Mouse (Mus musculus): ENCODE data around the gene Kif5a. TPM values are rescaled to one million over a fixed set of nuclear protein-coding genes. Genes with fewer than 3 reads are reported as not detected.

Gene Kif5a
- polyA plus RNA-seq (2012; rRNA removed) = 162 and 165 TPM in 2 replicates

GRCm38 (mm10) chr10:127262548-127263398, at the start of gene Kif5a:
Gene Kif5a (minus strand): TSS chr10:127263348.

GRCm38 (mm10) chr10:127311476-127312355, 48.6 kb upstream of the Kif5a start, which contains the start of gene Mars:
Gene Mars (minus strand): TSS chr10:127311786.

DNA sequence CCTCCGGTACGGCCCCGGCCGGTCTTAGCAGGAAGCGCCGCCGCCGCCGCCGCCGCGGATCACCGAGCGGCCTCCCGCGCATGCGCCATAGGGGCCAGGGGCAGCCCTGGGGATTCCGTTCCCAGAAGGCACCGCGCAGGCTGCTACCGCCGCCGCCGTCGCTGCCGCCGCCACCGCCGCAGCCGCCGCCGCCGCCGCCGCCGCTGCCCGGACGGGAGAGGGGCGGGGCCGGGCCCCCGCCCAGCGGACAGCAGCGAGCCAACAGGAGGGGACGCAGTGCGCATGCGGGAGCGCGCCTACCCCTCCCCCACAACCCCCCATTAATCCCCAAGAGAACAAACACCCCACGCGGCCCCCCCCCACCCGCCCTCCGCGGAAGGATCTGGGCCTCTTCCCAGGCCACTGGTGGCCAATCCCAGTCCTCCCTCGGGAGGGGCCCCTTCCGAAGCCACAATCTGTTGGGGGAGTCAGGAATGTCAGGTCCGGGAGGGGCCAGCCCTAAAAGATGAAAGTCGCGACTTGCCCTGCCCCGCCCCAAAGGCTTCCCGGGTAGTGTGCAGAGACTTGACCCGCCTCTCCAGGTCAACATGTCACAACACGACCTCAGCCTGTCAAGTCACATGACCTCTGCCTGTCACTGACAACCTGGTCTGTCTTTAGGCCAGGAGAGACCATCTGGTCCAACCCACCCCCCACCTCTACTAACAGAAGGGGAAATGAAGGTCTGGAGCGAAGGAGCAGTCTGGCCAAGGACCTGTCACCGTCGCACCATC, 25.8 kb upstream of the Kif5a start, which contains the start of gene Mbd6:
Mbd6 (minus strand) TSS at position 219 of the 773 bp plus-strand sequence.

DNA sequence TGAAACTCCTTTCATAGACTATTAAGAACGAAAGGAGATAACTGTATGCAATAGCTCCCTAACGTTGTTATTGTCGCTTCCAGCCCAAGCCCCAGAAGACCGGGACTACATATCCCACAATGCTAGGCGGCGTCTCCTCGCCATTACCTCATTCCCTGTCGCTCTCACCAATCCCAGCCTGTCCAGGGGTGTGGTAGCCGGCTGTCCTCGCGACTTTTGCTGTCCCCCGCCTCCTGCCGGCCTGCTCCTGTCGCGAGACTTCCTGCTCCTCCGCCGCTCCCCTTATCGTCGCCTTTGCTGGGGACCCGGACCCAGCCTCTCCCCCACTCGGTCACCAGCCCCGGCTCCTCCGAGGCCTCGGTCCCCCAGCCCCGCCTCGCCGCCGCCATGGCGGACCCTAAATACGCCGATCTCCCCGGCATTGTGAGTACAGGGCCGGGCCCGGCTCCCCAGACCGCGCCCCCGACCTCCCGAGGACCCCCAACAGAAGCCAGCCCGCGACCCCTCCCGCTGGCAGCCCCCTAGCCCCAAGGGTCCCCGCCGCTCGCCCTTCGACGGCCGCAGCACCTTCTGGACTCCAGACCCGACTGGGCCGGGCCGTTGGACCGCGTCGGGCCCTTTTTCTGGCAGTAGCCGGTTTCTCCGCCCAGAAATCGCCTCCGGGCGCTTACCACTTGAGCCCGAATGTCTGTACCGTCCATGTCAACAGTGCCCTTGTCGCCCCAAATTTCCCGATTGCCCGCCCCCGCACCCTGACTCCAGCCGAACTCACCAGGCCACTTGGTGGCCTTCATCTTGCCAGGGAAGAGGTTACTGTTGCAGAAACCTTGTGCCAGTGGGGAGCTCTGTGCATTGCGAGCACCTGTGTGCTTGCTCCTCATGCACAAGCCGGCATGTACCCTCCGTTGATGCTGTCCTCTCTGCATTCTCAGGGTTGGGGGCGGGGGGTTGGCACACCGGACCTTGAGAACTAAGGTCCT, 3.3 kb upstream of the Kif5a start, which contains the start of gene Dctn2:
Dctn2 (plus strand) TSS at position 257 of the 980 bp plus-strand sequence.

GRCm38 (mm10) chr10:127211414-127211854, 51.7 kb downstream of the Kif5a start, which contains the start of gene Pip4k2c:
Gene Pip4k2c (minus strand): TSS chr10:127211585.

GRCm38 (mm10) chr10:127195328-127196129, 67.6 kb downstream of the Kif5a start, which contains the start of gene Dtx3:
Gene Dtx3 (minus strand): TSS chr10:127195728.

GRCm38 (mm10) chr10:127189651-127190381, 73.3 kb downstream of the Kif5a start, which contains the start of gene Arhgef25:
Gene Arhgef25 (minus strand): TSS chr10:127190083.

GRCm38 (mm10) chr10:127179871-127180694, 83.1 kb downstream of the Kif5a start, which contains the start of gene Slc26a10:
Gene Slc26a10 (minus strand): TSS chr10:127180645.

Other genes starting within 250 kb of the Kif5a start
- 40.5 and 47.7 TPM in 2 replicates for gene Tsfm, start 232.5 kb downstream of the Kif5a start, polyA plus RNA-seq (2012; rRNA removed)
- gene Mettl1, start 221.9 kb downstream of the Kif5a start, polyA plus RNA-seq (2012; rRNA removed) = 16.7 and 18.3 TPM in 2 replicates
- gene Eef1akmt3, start 221.8 kb downstream of the Kif5a start, polyA plus RNA-seq (2012; rRNA removed) = 0.39 and 0.47 TPM in 2 replicates
- gene Cyp27b1, start 215.1 kb downstream of the Kif5a start, polyA plus RNA-seq (2012; rRNA removed) = 0.88 and 0.91 TPM in 2 replicates
- 37.5 and 40.2 TPM in 2 replicates for gene March9, start 203.2 kb downstream of the Kif5a start, polyA plus RNA-seq (2012; rRNA removed)
- 579 and 618 TPM in 2 replicates for gene Cdk4, start 199.8 kb downstream of the Kif5a start, polyA plus RNA-seq (2012; rRNA removed)
- gene Tspan31, start 193.1 kb downstream of the Kif5a start, polyA plus RNA-seq (2012; rRNA removed) = 74.7 and 75.1 TPM in 2 replicates
- 143 and 168 TPM in 2 replicates for gene Agap2, start 188.1 kb downstream of the Kif5a start, polyA plus RNA-seq (2012; rRNA removed)
- 71.6 and 74.0 TPM in 2 replicates for gene Os9, start 142.2 kb downstream of the Kif5a start, polyA plus RNA-seq (2012; rRNA removed)
- gene B4galnt1, start 98.1 kb downstream of the Kif5a start, polyA plus RNA-seq (2012; rRNA removed) = 62.2 and 78.3 TPM in 2 replicates
- gene Slc26a10, start 82.7 kb downstream of the Kif5a start, polyA plus RNA-seq (2012; rRNA removed) = 0.56 and 1.0 TPM in 2 replicates
- gene Arhgef25, start 73.3 kb downstream of the Kif5a start, polyA plus RNA-seq (2012; rRNA removed) = 75.2 and 81.9 TPM in 2 replicates
- gene Dtx3, start 67.6 kb downstream of the Kif5a start, polyA plus RNA-seq (2012; rRNA removed) = 422 and 436 TPM in 2 replicates
- 23.6 and 23.7 TPM in 2 replicates for gene Pip4k2c, start 51.8 kb downstream of the Kif5a start, polyA plus RNA-seq (2012; rRNA removed)
- gene Dctn2, start 3.0 kb upstream of the Kif5a start, polyA plus RNA-seq (2012; rRNA removed) = 336 TPM in 2 replicates
- 26.6 and 33.0 TPM in 2 replicates for gene Mbd6, start 25.7 kb upstream of the Kif5a start, polyA plus RNA-seq (2012; rRNA removed)
- gene Mars, start 48.4 kb upstream of the Kif5a start, polyA plus RNA-seq (2012; rRNA removed) = 94.5 and 96.6 TPM in 2 replicates
- gene Arhgap9, start 58.6 kb upstream of the Kif5a start, polyA plus RNA-seq (2012; rRNA removed) = 0.48 and 0.60 TPM in 2 replicates
- gene Gli1, start 78.6 kb upstream of the Kif5a start, polyA plus RNA-seq (2012; rRNA removed) = 5.2 and 7.5 TPM in 2 replicates
- 0.01 TPM in 1 of 2 replicates, not detected in the other for gene Inhbe, start 91.1 kb upstream of the Kif5a start, polyA plus RNA-seq (2012; rRNA removed)
- gene Inhbc, start 107.1 kb upstream of the Kif5a start, polyA plus RNA-seq (2012; rRNA removed) = not detected in 2 replicates
- 48.7 and 63.2 TPM in 2 replicates for gene R3hdm2, start 117.0 kb upstream of the Kif5a start, polyA plus RNA-seq (2012; rRNA removed)
- gene Stac3, start 238.3 kb upstream of the Kif5a start, polyA plus RNA-seq (2012; rRNA removed) = 6.8 and 10.4 TPM in 2 replicates